Mouse (Mus musculus): ENCODE results near the gene Zfp410. TPM values are rescaled to one million over a fixed set of nuclear protein-coding genes. Genes with fewer than 3 reads are reported as not detected.

The Zfp410 gene
- polyA plus RNA-seq, 1 experiment from 2014 or later, result 62.5 TPM

Other genes starting within 250 kb of the Zfp410 start
- 0.30 and 0.48 TPM in 2 replicates for gene Acot5, start 247.5 kb upstream of the Zfp410 start, polyA plus RNA-seq (2014; fragmentation: Nextera tagmentation; extraction: Ambion mirVana)
- gene Acot6, start 216.2 kb upstream of the Zfp410 start, polyA plus RNA-seq (2014; fragmentation: Nextera tagmentation; extraction: Ambion mirVana), result 1.5 TPM in 2 replicates
- gene Dnal1, start 202.5 kb upstream of the Zfp410 start, polyA plus RNA-seq (2014; fragmentation: Nextera tagmentation; extraction: Ambion mirVana), result 6.3 and 7.3 TPM in 2 replicates
- 3.2 and 4.1 TPM in 2 replicates for gene Pnma1, start 168.4 kb upstream of the Zfp410 start, polyA plus RNA-seq (2014; fragmentation: Nextera tagmentation; extraction: Ambion mirVana)
- 4.4 and 4.8 TPM in 2 replicates for gene Elmsan1, start 98.0 kb upstream of the Zfp410 start, polyA plus RNA-seq (2014; fragmentation: Nextera tagmentation; extraction: Ambion mirVana)
- 15.4 and 18.2 TPM in 2 replicates for gene Ptgr2, start 31.6 kb upstream of the Zfp410 start, polyA plus RNA-seq (2014; fragmentation: Nextera tagmentation; extraction: Ambion mirVana)
- gene Coq6, start 44.8 kb downstream of the Zfp410 start, polyA plus RNA-seq (2014; fragmentation: Nextera tagmentation; extraction: Ambion mirVana), result 40.1 and 41.5 TPM in 2 replicates
- gene Fam161b, start 45.0 kb downstream of the Zfp410 start, polyA plus RNA-seq (2014; fragmentation: Nextera tagmentation; extraction: Ambion mirVana), result 15.3 and 16.0 TPM in 2 replicates
- gene Entpd5, start 92.2 kb downstream of the Zfp410 start, polyA plus RNA-seq (2014; fragmentation: Nextera tagmentation; extraction: Ambion mirVana), result 11.3 and 13.6 TPM in 2 replicates
- 2.6 and 3.0 TPM in 2 replicates for gene Bbof1, start 92.2 kb downstream of the Zfp410 start, polyA plus RNA-seq (2014; fragmentation: Nextera tagmentation; extraction: Ambion mirVana)
- 22.0 and 23.8 TPM in 2 replicates for gene Rnf113a2, start 100.3 kb downstream of the Zfp410 start, polyA plus RNA-seq (2014; fragmentation: Nextera tagmentation; extraction: Ambion mirVana)
- gene Aldh6a1, start 134.2 kb downstream of the Zfp410 start, polyA plus RNA-seq (2014; fragmentation: Nextera tagmentation; extraction: Ambion mirVana), result 37.9 and 38.3 TPM in 2 replicates
- gene Lin52, start 134.6 kb downstream of the Zfp410 start, polyA plus RNA-seq (2014; fragmentation: Nextera tagmentation; extraction: Ambion mirVana), result 30.4 and 34.3 TPM in 2 replicates

All from hindbrain, embryonic 14.5 days (tissue).